Mouse (Mus musculus): ENCODE data around the gene Trpc4. TPM values are rescaled to one million over a fixed set of nuclear protein-coding genes. Genes with fewer than 3 reads are reported as not detected.

Trpc4 gene
- polyA plus RNA-seq, 1 experiment from 2014 or later = 0.38 TPM

DNA sequence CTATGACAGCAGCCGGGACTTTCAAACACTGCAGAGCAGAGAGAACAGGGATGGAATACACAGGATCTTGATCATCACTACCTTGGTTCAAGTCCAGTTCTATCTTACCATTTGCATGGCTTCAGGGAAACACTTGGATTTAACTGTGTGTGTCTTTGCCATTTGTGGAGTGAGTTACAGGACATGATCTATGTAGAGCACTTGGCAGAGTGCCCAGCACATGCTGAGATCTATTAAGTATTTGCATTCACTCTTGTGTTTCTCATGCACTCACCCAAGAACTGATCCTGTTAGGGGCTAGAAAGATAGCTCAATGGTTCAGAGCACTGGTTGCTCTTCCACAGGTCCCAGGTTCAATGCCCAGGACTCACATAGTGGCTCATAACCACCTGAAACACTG lies 21.5 kb downstream of the Trpc4 start:
- H3K9ac ChIP-seq (ENCODE audit: low read length) = no peak overlapping the region
- no peak overlapping the region for H3K27ac ChIP-seq (replicated peaks in 1 of 2; ENCODE audit: control insufficient read depth in 1 of 2, insufficient read depth in 1 of 2, low read depth in 2 of 2, low read length in 2 of 2)
- H3K36me3 ChIP-seq (ENCODE audit: control insufficient read depth, insufficient read depth, low read length) = no peaks in the 10 kb centered on the region
- H3K27me3 ChIP-seq (ENCODE audit: control insufficient read depth, insufficient read depth, low read length) = no peaks in the 10 kb centered on the region
- H3K4me1 ChIP-seq (ENCODE audit: control insufficient read depth in 2 of 2, insufficient read depth in 2 of 2, low read length in 2 of 2) = no peaks in the 10 kb centered on the region
- 75% methylated on average over 1 of the region's 1 CpGs for WGBS
- H3K4me3 ChIP-seq (ENCODE audit: control insufficient read depth in 1 of 2, insufficient read depth in 1 of 2, low read depth in 1 of 2, low read length in 2 of 2) = no peak overlapping the region
- H3K4me2 ChIP-seq (ENCODE audit: low read length) = no peak overlapping the region
- no peak for ATAC-seq (ENCODE audit: insufficient number of reproducible peaks, insufficient read depth, low FRiP score, low read depth)
- H3K9me3 ChIP-seq (ENCODE audit: control insufficient read depth, low read length) = peaks cover 3% of the 10 kb centered on the region; the same call in 1 of the 2 replicates

DNA sequence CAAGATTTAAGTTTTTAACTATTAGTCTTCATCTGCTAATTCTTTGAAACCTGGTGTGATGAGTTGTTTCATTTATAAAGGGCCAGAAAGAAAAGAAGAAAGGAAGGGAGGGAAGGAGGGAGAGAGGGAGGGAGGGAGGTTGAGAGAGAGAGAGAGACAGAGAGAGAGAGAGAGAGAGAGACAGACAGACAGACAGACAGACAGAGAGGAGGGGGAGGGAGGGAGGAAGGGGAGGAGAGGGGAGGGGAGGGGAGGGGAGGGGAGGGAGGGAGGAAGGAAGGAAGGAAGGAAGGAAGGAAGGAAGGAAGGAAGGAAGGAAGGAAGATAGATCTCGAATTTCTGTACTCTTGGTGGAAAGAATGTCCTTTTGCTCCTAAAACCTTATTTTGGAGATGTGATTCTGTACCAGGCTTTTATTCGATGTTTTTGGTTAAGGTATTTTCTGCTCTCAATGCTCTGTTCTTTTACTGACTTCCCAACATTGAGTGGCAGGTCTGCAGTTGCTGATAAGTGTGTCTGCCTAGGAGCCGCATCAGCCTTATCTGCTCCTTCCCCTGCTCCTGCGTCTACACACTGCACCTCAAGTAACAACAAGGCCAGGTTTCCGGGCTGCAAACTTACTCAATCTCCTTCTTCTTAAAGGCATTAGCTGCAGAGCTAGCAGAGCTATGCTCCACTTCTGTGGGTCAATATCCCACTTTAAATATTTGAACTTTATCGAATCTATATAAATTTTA lies 35.3 kb downstream of the Trpc4 start:
- no peak for ATAC-seq (ENCODE audit: insufficient number of reproducible peaks, insufficient read depth, low FRiP score, low read depth)
- no peak overlapping the region for H3K27ac ChIP-seq (replicated peaks in 1 of 2; ENCODE audit: control insufficient read depth in 1 of 2, insufficient read depth in 1 of 2, low read depth in 2 of 2, low read length in 2 of 2)
- H3K4me1 ChIP-seq (ENCODE audit: control insufficient read depth in 2 of 2, insufficient read depth in 2 of 2, low read length in 2 of 2) = no peaks in the 10 kb centered on the region
- no peaks in the 10 kb centered on the region for H3K27me3 ChIP-seq (ENCODE audit: control insufficient read depth, insufficient read depth, low read length)
- no peak overlapping the region for H3K9ac ChIP-seq (ENCODE audit: low read length)
- H3K4me3 ChIP-seq (ENCODE audit: control insufficient read depth in 1 of 2, insufficient read depth in 1 of 2, low read depth in 1 of 2, low read length in 2 of 2) = no peak overlapping the region
- H3K36me3 ChIP-seq (ENCODE audit: control insufficient read depth, insufficient read depth, low read length) = no peaks in the 10 kb centered on the region
- H3K4me2 ChIP-seq (ENCODE audit: low read length) = no peak overlapping the region
- 32% methylated on average over 6 of the region's 6 CpGs for WGBS
- no peaks in the 10 kb centered on the region for H3K9me3 ChIP-seq (ENCODE audit: control insufficient read depth, low read length)

DNA sequence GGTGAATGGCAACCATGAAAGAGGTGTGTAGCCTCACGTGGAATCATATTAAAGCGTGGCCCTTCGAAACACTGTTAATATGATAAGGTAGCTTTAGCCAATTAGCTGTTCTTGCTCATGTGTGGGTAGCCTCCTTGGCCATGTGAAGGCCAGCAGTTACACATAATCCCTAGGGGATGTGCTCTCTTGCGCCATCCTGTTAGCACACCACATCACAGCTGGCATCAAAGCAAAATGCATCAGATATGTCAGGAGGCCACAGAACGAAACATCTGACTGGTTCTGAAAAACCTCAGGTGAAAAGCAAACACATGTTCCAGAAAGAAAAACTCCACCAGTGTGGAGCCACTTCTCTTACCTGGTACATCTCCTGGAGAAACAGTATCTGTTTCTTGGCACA lies 45.4 kb downstream of the Trpc4 start:
- no peaks in the 10 kb centered on the region for H3K4me1 ChIP-seq (ENCODE audit: control insufficient read depth in 2 of 2, insufficient read depth in 2 of 2, low read length in 2 of 2)
- H3K36me3 ChIP-seq (ENCODE audit: control insufficient read depth, insufficient read depth, low read length) = no peaks in the 10 kb centered on the region
- no peak overlapping the region for H3K9ac ChIP-seq (ENCODE audit: low read length)
- ATAC-seq (ENCODE audit: insufficient number of reproducible peaks, insufficient read depth, low FRiP score, low read depth) = no peak
- no peak overlapping the region for H3K27ac ChIP-seq (replicated peaks in 1 of 2; ENCODE audit: control insufficient read depth in 1 of 2, insufficient read depth in 1 of 2, low read depth in 2 of 2, low read length in 2 of 2)
- no peaks in the 10 kb centered on the region for H3K9me3 ChIP-seq (ENCODE audit: control insufficient read depth, low read length)
- no peak overlapping the region for H3K4me2 ChIP-seq (ENCODE audit: low read length)
- WGBS = 80% methylated on average over 5 of the region's 5 CpGs
- no peaks in the 10 kb centered on the region for H3K27me3 ChIP-seq (ENCODE audit: control insufficient read depth, insufficient read depth, low read length)
- H3K4me3 ChIP-seq (ENCODE audit: control insufficient read depth in 1 of 2, insufficient read depth in 1 of 2, low read depth in 1 of 2, low read length in 2 of 2) = no peak overlapping the region

DNA sequence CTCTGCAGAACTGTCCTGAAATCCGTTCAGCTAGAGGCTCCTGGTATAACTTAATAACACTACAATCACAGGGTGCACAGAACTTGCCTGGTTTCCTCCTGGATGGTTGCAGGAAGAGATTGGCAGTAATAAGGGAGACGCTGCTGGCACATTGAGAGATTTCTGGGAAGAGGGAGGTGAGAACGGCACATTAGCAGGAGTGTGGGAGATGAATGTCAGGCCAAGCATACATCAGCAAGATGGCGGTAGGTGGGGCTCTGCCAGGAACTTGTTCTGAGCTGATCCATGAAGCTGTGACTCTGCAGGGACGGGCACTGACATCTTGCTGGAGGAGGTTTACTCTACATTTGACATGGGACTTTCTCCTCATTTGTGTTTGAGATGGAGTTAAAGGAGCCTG lies 48.6 kb downstream of the Trpc4 start:
- no peaks in the 10 kb centered on the region for H3K36me3 ChIP-seq (ENCODE audit: control insufficient read depth, insufficient read depth, low read length)
- H3K4me1 ChIP-seq (ENCODE audit: control insufficient read depth in 2 of 2, insufficient read depth in 2 of 2, low read length in 2 of 2) = no peaks in the 10 kb centered on the region
- no peak for ATAC-seq (ENCODE audit: insufficient number of reproducible peaks, insufficient read depth, low FRiP score, low read depth)
- no peak overlapping the region for H3K4me3 ChIP-seq (ENCODE audit: control insufficient read depth in 1 of 2, insufficient read depth in 1 of 2, low read depth in 1 of 2, low read length in 2 of 2)
- H3K27me3 ChIP-seq (ENCODE audit: control insufficient read depth, insufficient read depth, low read length) = no peaks in the 10 kb centered on the region
- no peak overlapping the region for H3K9ac ChIP-seq (ENCODE audit: low read length)
- WGBS = 71% methylated on average over 5 of the region's 5 CpGs
- no peak overlapping the region for H3K27ac ChIP-seq (replicated peaks in 1 of 2; ENCODE audit: control insufficient read depth in 1 of 2, insufficient read depth in 1 of 2, low read depth in 2 of 2, low read length in 2 of 2)
- no peak overlapping the region for H3K4me2 ChIP-seq (ENCODE audit: low read length)
- no peaks in the 10 kb centered on the region for H3K9me3 ChIP-seq (ENCODE audit: control insufficient read depth, low read length)

DNA sequence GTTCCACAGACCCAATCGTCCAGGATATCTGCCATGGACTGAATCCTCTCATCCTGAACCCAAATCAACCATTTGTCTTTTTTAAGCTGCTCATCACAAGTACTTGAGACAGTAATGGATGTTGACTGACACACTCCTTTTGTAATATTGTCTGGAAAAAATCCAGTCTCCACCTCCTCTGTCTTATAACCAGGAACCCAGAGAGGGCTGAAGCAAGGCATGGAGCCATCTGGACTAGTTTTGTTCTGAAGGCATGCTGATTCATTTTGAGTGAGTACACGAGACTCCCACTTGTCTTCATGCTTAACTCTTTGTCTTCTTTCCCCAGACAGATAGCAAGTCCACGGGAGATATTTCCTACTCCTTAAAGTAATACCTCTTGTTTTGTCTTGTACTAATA lies 54.3 kb downstream of the Trpc4 start:
- no peaks in the 10 kb centered on the region for H3K27me3 ChIP-seq (ENCODE audit: control insufficient read depth, insufficient read depth, low read length)
- H3K9me3 ChIP-seq (ENCODE audit: control insufficient read depth, low read length) = no peaks in the 10 kb centered on the region
- H3K27ac ChIP-seq (replicated peaks in 1 of 2; ENCODE audit: control insufficient read depth in 1 of 2, insufficient read depth in 1 of 2, low read depth in 2 of 2, low read length in 2 of 2) = no peak overlapping the region
- no peak for ATAC-seq (ENCODE audit: insufficient number of reproducible peaks, insufficient read depth, low FRiP score, low read depth)
- no peak overlapping the region for H3K4me2 ChIP-seq (ENCODE audit: low read length)
- WGBS = 46% methylated on average over 3 of the region's 3 CpGs
- H3K36me3 ChIP-seq (ENCODE audit: control insufficient read depth, insufficient read depth, low read length) = no peaks in the 10 kb centered on the region
- no peaks in the 10 kb centered on the region for H3K4me1 ChIP-seq (ENCODE audit: control insufficient read depth in 2 of 2, insufficient read depth in 2 of 2, low read length in 2 of 2)
- no peak overlapping the region for H3K9ac ChIP-seq (ENCODE audit: low read length)
- no peak overlapping the region for H3K4me3 ChIP-seq (ENCODE audit: control insufficient read depth in 1 of 2, insufficient read depth in 1 of 2, low read depth in 1 of 2, low read length in 2 of 2)

DNA sequence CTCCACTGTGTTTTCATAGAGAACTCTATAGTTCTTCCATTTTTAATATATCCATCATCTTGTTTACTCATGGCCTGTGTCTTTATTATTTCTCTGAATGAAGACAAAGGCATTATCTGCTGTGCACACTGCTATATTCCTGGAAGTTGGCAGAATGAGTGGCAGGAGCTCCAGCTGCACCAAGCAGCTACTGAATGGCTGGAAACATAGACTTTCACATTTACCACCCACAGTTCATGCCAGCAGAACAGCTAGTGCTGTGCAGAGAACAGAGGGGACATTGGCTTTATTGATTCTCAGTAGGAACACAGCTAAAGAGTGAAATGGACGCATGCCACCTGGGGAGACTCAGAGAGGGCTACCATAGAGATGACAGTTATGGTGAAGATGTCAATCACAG lies 55.6 kb downstream of the Trpc4 start:
- Histone ChIP-seq H3K27me3 (ENCODE audit: control insufficient read depth, insufficient read depth, low read length) (no peaks in the 10 kb centered on the region), H3K9ac (ENCODE audit: low read length) (no peak overlapping the region), H3K9me3 (ENCODE audit: control insufficient read depth, low read length) (no peaks in the 10 kb centered on the region), H3K36me3 (ENCODE audit: control insufficient read depth, insufficient read depth, low read length) (no peaks in the 10 kb centered on the region), H3K4me2 (ENCODE audit: low read length) (no peak overlapping the region), H3K4me1 (ENCODE audit: control insufficient read depth in 2 of 2, insufficient read depth in 2 of 2, low read length in 2 of 2) (no peaks in the 10 kb centered on the region), H3K4me3 (ENCODE audit: control insufficient read depth in 1 of 2, insufficient read depth in 1 of 2, low read depth in 1 of 2, low read length in 2 of 2) (no peak overlapping the region), H3K27ac (replicated peaks in 1 of 2; ENCODE audit: control insufficient read depth in 1 of 2, insufficient read depth in 1 of 2, low read depth in 2 of 2, low read length in 2 of 2) (no peak overlapping the region)
- WGBS = 73% methylated on average over 1 of the region's 1 CpGs
- ATAC-seq (ENCODE audit: insufficient number of reproducible peaks, insufficient read depth, low FRiP score, low read depth) = no peak

DNA sequence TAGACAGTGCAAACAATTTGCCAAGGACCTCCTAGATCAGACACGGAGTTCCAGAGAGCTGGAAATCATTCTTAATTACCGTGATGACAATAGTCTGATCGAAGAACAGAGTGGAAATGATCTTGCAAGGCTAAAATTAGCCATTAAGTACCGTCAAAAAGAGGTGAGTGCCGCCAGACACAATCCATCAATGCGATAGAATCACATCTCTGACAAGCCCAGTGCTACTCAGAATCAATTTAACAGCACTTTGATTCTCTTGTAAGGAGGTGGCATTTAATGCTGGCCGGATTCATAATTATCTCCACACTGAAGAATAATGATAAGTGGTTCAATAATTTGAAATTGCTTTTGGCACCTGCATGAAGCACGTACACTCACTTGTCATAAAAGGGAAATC lies 66.7 kb downstream of the Trpc4 start:
- no peak overlapping the region for H3K4me2 ChIP-seq (ENCODE audit: low read length)
- H3K36me3 ChIP-seq (ENCODE audit: control insufficient read depth, insufficient read depth, low read length) = no peaks in the 10 kb centered on the region
- no peaks in the 10 kb centered on the region for H3K4me1 ChIP-seq (ENCODE audit: control insufficient read depth in 2 of 2, insufficient read depth in 2 of 2, low read length in 2 of 2)
- no peak overlapping the region for H3K9ac ChIP-seq (ENCODE audit: low read length)
- no peaks in the 10 kb centered on the region for H3K27me3 ChIP-seq (ENCODE audit: control insufficient read depth, insufficient read depth, low read length)
- no peak overlapping the region for H3K4me3 ChIP-seq (ENCODE audit: control insufficient read depth in 1 of 2, insufficient read depth in 1 of 2, low read depth in 1 of 2, low read length in 2 of 2)
- no peaks in the 10 kb centered on the region for H3K9me3 ChIP-seq (ENCODE audit: control insufficient read depth, low read length)
- H3K27ac ChIP-seq (replicated peaks in 1 of 2; ENCODE audit: control insufficient read depth in 1 of 2, insufficient read depth in 1 of 2, low read depth in 2 of 2, low read length in 2 of 2) = no peak overlapping the region
- WGBS = 64% methylated on average over 8 of the region's 8 CpGs
- no peak for ATAC-seq (ENCODE audit: insufficient number of reproducible peaks, insufficient read depth, low FRiP score, low read depth)

DNA sequence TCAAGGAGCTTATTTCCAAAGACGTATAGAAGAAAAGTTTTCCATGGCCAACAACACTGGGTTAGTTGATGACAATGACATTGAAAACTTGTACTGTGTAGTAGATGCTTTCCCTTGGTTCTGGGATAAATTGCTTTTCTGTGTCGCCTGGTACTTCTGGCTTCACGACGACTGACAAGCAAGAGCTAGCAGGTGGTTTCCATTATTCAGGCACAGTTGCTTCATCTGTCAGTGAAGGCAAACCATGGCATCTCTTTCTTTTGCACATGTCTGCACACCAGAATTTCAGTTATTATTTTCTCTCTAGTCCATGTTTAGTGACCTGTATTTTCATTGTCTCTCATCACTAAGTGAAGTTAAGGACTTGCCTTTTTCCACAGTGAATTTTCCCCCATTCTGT lies 72.6 kb downstream of the Trpc4 start:
- WGBS = 69% methylated on average over 4 of the region's 4 CpGs
- ATAC-seq (ENCODE audit: insufficient number of reproducible peaks, insufficient read depth, low FRiP score, low read depth) = no peak
- Histone ChIP-seq H3K4me2 (ENCODE audit: low read length) (no peak overlapping the region), H3K36me3 (ENCODE audit: control insufficient read depth, insufficient read depth, low read length) (no peaks in the 10 kb centered on the region), H3K9ac (ENCODE audit: low read length) (no peak overlapping the region), H3K9me3 (ENCODE audit: control insufficient read depth, low read length) (no peaks in the 10 kb centered on the region), H3K4me1 (ENCODE audit: control insufficient read depth in 2 of 2, insufficient read depth in 2 of 2, low read length in 2 of 2) (no peaks in the 10 kb centered on the region), H3K4me3 (ENCODE audit: control insufficient read depth in 1 of 2, insufficient read depth in 1 of 2, low read depth in 1 of 2, low read length in 2 of 2) (no peak overlapping the region), H3K27ac (replicated peaks in 1 of 2; ENCODE audit: control insufficient read depth in 1 of 2, insufficient read depth in 1 of 2, low read depth in 2 of 2, low read length in 2 of 2) (no peak overlapping the region), H3K27me3 (ENCODE audit: control insufficient read depth, insufficient read depth, low read length) (no peaks in the 10 kb centered on the region)

All from heart, embryonic 14.5 days (tissue).